Mouse (Mus musculus): ENCODE data around the gene Methig1.

DNA sequence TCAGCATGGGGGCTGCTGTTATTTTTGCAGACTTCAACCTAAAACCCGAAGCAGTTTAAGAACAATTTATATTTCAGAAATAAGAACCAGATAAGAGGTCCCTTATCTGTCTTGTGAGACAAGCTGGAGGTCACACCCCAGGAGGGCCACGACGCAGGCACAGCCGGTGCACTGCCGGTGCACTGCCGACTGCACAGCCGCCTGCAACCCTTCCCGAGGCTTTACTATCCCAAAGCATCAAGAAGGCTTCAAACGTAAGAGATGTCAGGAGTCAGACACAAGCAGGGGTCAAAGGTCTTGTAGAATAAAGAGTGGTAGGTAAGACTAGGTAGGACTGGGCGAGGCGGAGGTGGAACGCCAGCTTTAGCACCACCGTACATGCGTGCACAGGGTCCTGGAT lies 49.4 kb downstream of the Methig1 start:
- TF ChIP-seq POLR2A (IDR thresholded peaks at IDR 0.05; ENCODE audit: borderline replicate concordance, insufficient read depth, low read length) (no peak), CTCF (IDR thresholded peaks at IDR 0.05; ENCODE audit: borderline replicate concordance, insufficient read depth, low read depth, low read length) (no peak)

Measured in cerebellum, adult 2 months (tissue).